Mouse (Mus musculus) brain, adult 2 months (tissue): ENCODE data around the gene Vegfb.

Experiments
- DNase-seq: peaks from one replicate; pipeline ENCODE4 v3.0.0; 2011; ENCODE audit warnings: low read depth, low spot score

The Vegfb gene

GRCm38 (mm10) chr19:6972247-6972917 is 15.1 kb downstream of the Vegfb start:
- no peak for DNase-seq

- no peak for DNase-seq
Observed at GRCm38 (mm10) chr19:6971644-6972043, 15.8 kb downstream of the Vegfb start.

GRCm38 (mm10) chr19:6970460-6971085 is 16.9 kb downstream of the Vegfb start:
- DNase-seq: no peak

GRCm38 (mm10) chr19:6969665-6970381 is 17.6 kb downstream of the Vegfb start:
- DNase-seq: peak; percentile 39

GRCm38 (mm10) chr19:6969291-6969664 is 18.2 kb downstream of the Vegfb start:
- DNase-seq: no peak

- DNase-seq: no peak
Observed at GRCm38 (mm10) chr19:6968491-6969271, 18.8 kb downstream of the Vegfb start.

- no peak for DNase-seq
Observed at GRCm38 (mm10) chr19:6956461-6956860, 31.0 kb downstream of the Vegfb start.

- no peak for DNase-seq
Observed at GRCm38 (mm10) chr19:6955424-6955823, 32.0 kb downstream of the Vegfb start.

GRCm38 (mm10) chr19:6954046-6954445 is 33.4 kb downstream of the Vegfb start:
- no peak for DNase-seq

- DNase-seq: no peak
Observed at GRCm38 (mm10) chr19:6952712-6953037, 34.8 kb downstream of the Vegfb start.

- peak; percentile 77 for DNase-seq
Observed at GRCm38 (mm10) chr19:6951994-6952711, 35.3 kb downstream of the Vegfb start.

- peak; percentile 98 for DNase-seq
Observed at GRCm38 (mm10) chr19:6951381-6951968, 36.0 kb downstream of the Vegfb start.

GRCm38 (mm10) chr19:6950613-6951153 is 36.8 kb downstream of the Vegfb start:
- DNase-seq: peak; percentile 91

GRCm38 (mm10) chr19:6949951-6950350 is 37.5 kb downstream of the Vegfb start:
- DNase-seq: no peak

- no peak for DNase-seq
Observed at GRCm38 (mm10) chr19:6949532-6949931, 37.9 kb downstream of the Vegfb start.

- peak; percentile 92 for DNase-seq
Observed at GRCm38 (mm10) chr19:6948186-6948585, 39.3 kb downstream of the Vegfb start.

- DNase-seq: no peak
Observed at GRCm38 (mm10) chr19:6947742-6948141, 39.7 kb downstream of the Vegfb start.

- no peak for DNase-seq
Observed at GRCm38 (mm10) chr19:6943709-6944108, 43.7 kb downstream of the Vegfb start.

GRCm38 (mm10) chr19:6942764-6943163 is 44.7 kb downstream of the Vegfb start:
- no peak for DNase-seq

- peak; percentile 97 for DNase-seq
Observed at GRCm38 (mm10) chr19:6942249-6942691, 45.2 kb downstream of the Vegfb start, which contains the start of gene Gpr137. TSS of gene Gpr137 (minus strand) at chr19:6942480.
